Mouse (Mus musculus): ENCODE data around the gene Tcea3.

- no peak for TF ChIP-seq POLR2A (IDR thresholded peaks at IDR 0.05; ENCODE audit: insufficient read depth, low read length)
- TF ChIP-seq CTCF (IDR thresholded peaks at IDR 0.05; ENCODE audit: low read depth, low read length) = no peak
- TF ChIP-seq EP300 (IDR thresholded peaks at IDR 0.05; ENCODE audit: insufficient read depth, low read depth, low read length) = no peak
Measured at GRCm38 (mm10) chr4:136289918-136290780, 42.6 kb downstream of the Tcea3 start.
